Mouse (Mus musculus) monocyte, adult 5-6 weeks (primary cell): ENCODE results near the gene Xpot. TPM values are rescaled to one million over a fixed set of nuclear protein-coding genes. Genes with fewer than 3 reads are reported as not detected.

Experiments
- ATAC-seq: fragments of 153-309, 156-312 bp; replicated peaks from 2 replicates; pipeline ENCODE4 v1.8.0; 2017; ENCODE audit warnings: mild to moderate bottlenecking; ENCODE audit not compliant: low TSS enrichment, insufficient number of reproducible peaks, severe bottlenecking, poor library complexity, low FRiP score
- total RNA-seq: library from RNA; stranded (forward); fragments of 200-1000, 200-491, 200-594 nt; gene quantifications from 3 replicates; pipeline ENCODE4 v1.2.3, GENCODE M21; 2017

Gene Xpot
- total RNA-seq: 30.4 to 51.3 TPM (median 32.6 TPM) in 3 replicates

DNA sequence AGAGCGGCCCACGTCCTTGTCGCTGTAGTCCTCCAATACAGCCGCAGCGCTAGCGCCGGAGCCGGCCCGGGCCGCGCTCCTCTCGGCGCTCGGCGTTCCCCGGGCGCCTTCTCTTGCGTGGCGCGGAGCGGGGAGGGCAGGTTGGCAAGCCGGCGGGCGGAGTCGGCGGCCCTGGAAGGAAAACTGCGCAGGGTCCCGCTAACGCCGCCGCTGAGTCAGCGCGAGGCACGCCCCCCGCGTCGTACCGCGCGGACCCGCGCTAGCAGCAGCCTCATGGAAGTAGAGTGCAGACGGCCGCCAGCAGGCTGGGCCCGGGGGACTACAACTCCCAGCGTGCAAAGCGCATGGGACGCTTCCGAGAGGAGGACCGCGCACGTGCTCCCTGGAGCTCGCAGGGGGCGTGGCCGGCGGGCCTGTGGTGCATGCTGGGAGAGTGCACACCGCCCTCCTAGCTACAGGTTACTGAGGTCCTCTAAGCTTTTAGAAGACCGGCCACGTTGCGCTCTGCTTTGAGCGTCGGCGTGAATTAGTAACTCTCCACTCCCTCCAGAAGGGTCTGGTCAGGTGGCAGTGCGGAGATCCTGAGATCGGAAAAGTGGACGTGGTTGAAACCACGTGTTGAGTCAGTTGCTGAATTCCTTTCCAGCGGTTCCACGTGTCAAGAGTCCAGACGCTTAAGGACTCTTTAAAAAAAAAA, at the start of gene Xpot:
Xpot (minus strand) TSS at position 147 of the 697 bp plus-strand sequence.
- ATAC-seq: peak; percentile 96

DNA sequence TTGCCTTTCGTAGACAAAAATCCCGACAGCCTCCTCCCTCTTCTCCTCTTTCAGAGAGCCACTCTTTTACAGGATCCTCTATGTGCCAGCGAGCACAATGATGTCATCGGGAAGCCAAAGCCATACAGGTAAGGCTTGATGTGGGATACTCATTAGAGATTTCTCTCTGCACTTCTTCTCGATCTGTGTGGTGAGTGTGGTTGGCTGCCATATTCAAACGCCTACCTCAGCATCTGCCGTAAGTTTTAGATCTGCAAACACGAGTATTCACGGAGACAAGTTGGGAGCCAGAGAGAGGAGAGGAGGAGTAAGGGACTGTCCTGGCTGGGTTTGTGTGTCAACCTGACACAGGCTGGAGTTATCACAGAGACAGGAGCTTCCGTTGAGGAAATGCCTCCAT, 43.0 kb upstream of the Xpot start:
- no peak for ATAC-seq

DNA sequence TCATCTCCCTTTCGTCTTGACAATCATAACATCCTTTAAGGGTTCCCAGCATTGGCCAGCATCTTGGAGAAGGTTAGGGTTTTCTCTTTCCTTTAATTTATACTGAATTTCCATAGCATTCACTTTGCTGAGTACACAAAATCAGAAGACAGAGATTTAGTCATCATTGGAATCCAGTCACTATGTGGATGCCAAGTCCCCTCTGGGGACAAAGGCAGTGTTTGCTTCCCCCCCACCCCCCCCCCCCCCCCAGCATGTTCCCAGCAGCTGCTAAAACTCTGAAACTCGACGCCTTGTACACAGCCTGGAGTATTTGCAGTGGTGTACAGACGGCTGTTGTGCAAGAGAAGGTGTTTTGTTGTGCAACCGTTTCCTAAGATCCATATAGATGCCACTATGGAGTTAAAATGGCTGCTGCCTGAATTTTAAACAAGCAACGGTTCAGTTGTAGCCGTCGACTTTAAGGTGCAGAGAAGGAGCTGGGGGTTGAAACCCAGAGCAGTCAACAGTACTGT, 39.6 kb upstream of the Xpot start:
- no peak for ATAC-seq

DNA sequence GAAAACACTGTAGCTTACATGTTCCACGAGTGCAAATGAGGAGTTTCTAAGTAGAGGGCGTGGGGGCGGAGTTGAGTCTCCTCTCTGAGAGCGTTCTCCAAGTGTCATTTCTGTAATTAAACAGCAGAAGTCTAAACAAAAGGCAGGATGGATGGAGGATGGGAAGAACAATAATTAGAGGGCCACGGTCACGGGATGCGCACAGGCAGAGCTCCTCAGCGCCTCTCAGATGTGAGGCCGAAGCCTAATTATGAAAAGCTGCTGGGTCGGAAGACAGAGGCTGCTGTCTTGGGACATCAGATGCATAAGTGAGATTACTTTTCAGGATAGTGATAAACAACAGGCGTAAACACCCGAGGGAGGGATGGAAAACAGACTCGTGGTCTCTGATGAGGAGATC, 37.5 kb upstream of the Xpot start:
- ATAC-seq: no peak

DNA sequence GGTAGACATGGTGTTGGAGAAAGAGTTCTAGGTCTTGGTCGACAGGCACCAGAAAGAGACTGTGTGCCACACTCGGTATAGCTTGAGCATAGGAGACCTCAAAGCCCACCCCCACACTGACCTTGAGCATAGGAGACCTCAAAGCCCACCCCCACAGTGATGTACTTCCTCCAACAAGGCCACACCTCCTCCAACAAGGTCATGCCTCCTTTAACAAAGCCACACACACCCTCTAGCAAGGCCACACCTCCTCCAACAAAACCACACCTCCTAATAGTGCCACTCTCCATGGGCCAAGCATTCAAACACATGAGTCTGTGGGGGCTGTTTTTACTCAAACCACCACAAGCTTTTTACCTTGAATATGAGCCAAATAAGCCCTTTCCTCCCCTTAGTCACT, 36.6 kb upstream of the Xpot start:
- no peak for ATAC-seq

DNA sequence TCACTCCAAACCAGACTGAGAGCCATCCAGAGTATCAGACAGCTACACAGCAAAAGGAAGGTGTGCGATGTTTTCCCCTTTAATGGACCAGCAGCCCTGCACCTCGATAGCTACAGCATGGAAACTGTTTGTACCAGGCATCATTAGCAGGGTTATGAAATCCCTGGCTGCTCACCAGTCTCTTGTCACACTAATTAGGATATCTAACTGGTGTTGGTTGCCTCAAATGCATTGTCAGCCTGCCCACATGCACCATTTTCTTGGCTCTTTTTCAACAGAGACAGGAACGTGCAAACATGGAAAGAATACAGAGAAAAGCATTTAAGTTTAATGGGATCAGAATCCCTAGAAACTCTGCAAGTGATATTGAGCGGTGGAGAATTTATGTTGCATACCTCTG, 29.8 kb upstream of the Xpot start:
- ATAC-seq: no peak

DNA sequence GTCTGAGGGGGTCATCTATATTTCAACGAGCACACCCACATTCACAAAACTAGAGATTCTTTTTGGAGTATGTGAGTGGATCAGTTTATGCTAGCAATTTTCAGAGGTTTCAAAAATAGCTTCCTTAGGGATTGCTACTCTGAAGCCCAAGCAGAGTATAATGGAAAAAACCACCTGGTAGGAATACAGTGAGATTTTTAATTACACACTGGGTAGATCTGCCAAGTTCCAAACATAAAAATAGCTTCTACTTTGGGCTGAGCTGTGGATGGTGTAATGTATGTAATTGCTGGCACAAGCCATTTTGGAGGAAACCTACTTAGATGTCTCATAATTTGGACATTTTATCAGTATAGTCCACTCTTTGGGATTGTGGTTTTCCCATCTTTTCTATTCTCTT, 26.9 kb upstream of the Xpot start:
- no peak for ATAC-seq

DNA sequence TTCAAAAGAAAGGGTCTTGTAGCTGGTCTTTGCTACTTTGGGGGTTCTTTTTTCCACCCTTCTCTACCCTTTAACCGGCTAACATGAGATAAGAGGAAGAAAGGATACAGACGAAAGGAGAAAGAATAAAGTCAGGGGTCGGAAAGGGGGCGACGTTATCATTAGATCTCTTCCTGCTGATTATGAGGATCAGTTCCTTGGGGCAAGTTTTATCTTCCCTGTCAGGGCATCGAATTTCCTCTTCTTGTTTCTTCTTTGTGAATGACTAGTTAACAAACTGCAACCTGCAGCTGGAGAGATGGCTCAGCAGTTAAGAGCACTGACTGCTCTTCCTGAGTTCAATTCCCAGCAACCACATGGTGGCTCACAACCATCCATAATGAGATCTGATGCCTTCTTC, 20.2 kb upstream of the Xpot start:
- no peak for ATAC-seq

DNA sequence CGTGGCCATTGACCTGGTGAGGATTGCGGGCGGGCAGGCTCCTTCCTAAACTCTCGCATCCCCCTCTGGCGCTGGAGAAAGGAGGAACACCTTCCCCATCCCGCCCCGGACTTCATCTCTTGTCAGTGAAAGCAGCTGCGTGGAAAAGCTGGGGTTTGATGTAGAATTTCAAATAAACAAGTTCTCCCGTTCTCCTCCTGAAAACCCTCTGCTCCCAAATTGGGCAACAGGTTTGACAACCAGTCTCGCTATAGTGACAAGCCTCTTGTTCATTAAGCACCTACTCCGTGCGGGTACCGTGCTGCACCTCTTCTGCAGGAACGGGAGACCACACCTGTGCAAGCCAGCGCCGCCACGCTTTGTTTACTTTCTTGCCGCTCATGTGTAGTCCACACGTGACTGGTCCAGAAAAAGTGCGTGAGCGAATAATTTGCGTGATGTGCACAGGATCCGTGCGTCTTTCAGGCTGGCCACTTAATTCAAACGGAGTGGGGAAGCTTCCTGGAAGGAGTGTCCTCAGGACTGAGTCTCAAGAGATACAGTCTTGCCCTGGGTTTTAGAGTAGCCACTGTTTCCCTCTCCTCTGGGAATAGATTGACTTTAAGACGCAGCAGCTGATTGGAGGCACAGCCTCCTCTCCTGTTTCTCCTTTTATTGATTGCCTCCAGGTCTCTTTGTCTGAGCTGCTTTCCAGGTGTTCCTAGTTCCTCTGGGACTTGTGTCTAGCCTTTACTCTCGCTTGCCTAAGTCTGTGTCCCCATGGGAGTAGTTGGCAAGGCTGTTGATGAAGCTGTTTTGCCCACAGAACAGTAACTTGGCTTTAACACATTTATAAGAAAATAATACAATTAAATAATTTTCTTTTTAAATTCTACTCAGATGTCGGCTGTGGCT, 16.2 kb upstream of the Xpot start:
- ATAC-seq: no peak

DNA sequence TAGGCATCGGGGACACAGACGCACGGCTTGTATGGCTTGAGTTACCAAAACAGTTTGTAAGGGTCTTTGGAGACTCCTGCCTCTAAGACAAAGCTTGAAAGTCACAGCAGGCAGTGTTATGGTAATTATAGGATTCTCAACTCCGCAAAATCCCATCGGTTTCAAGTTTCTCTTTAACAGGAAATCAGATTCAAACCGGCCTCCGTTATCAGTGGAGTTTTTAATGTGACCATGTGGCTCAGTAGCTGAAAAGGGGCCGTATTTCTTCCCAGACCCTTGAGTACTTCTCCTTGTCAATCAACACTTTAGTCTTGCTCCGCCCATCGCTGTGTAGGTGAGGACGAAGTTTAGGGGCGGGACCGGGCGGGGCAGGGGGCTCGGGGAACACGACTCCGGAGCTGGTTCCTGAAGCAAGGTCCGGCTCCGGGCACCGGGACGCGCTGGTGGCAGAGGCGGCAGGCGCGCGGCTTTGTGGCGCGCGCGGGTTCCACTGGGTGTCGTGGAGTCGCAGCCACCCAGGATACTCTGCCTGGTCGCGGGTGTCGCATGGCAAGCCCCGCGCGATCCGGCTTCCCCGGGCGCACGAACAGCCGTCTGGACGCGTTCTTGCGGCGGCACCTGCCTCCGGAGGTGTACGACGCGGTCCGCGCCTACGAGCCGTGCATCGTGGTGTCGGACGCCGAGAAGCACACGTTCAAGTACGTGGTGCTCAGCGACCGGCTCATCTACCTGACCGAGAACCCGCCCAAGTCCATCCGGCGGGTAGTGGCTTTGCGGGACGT, 15.3 kb upstream of the Xpot start, which contains the start of gene D930020B18Rik:
D930020B18Rik (plus strand) TSS at position 317 of the 782 bp plus-strand sequence.
- no peak for ATAC-seq

DNA sequence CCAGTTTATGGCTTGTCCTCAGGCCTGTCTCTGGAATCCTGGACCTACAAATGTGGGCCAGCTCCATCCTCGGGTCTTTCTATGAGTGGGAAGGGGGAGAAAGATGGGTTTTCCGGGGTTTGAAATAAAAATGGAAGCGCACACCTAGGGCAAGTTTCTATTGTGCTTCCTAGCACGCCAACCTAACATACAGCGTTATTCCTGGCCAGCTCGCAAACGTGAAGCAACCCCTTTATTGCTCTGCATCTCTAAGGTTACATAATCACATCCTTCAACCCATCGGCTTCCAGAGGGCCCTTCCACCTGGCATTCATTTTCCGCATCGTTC, 14.8 kb upstream of the Xpot start:
- ATAC-seq: no peak

DNA sequence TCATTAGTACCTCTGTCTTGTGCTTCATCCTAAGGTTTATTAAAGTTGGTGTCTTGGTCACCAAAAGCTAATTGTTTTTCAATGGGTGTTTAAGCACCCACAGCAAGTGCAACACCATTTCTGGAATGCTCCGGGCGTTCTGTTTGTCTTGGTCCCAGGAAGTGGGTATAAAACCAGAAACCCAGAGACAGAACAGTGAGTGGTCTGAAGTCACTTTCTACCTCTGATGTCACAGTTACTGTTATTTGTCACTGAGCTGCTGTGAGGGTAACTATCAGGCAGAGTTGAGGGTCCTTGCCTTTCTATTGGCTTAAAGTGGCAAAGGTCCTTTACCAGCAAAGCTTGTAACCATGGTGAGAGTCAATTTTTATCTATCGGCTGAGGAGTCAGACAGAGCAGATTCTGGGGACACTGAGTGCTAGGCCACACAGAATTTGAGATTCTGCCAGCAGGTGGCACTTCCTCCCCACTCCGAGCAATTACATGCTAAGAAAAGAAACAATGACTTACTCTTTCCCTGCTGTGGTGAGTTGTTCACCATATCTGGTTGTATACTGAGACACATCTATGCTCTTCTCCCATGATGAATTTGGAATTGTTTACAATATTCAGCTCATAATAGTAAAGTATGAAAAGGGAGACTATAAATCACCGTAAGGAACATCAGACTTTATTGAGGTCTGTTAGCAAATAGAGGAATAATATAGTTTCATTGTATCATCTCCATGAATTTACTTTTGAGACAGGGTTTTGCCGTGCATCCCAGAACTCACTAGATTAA, 14.2 kb upstream of the Xpot start:
- no peak; the same call in 1 of the 2 replicates for ATAC-seq

DNA sequence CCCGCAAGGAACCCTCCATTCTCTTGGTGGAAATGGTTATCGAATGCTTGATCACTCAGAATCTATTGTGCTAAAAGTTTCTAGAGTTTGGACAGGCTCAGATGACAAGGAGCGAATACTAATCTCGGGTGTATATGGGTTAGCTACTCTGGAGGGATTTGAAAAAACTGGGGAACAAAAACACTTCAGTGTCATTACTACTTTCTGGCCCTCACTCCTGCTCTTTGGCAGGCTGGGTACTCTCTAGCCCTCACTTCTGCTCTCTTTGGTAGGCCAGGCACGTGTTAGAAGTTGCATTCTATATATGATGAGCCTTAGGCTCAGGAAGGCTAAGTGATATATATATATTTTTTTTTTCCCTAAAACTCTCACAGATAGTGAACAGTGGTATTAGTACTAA, 13.4 kb upstream of the Xpot start:
- no peak for ATAC-seq

DNA sequence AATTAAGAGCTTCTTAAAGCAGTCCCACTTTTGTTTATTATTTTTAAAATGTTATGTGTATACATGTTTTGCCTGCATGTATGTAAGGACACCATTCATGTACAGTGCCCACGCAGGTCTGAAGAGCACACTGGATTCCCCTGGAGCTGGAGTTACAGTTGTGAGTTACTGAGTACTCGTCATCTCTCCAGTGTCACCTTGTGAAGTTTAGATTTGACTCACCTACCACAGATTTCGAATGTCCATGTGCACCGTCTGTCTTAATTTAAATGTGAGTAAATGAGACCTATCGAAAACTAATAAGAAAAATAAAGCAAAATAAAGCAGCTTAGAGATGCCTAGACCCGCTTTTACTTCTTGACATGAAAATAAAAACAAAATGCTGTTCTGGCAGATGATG, 10.1 kb upstream of the Xpot start:
- no peak for ATAC-seq

DNA sequence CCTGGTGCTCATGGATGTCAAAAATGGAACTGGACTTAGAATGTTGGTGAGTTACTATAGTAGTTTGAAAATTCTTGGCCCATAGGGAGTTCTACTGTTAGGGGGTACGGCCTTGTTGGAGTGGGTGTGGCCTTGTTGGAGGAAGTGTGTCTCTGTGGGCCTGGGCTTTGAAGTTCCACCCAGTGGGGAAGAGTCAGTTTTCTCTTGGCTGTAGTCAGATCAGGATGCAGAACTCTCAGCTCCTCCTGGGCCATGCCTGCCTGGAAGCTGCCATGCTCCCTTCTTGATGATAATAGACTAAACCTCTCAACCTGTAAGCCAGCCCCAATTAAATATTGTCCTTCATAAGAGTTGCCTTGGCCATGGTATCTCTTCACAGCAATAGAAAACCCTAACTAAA, 8.0 kb upstream of the Xpot start:
- ATAC-seq: no peak

DNA sequence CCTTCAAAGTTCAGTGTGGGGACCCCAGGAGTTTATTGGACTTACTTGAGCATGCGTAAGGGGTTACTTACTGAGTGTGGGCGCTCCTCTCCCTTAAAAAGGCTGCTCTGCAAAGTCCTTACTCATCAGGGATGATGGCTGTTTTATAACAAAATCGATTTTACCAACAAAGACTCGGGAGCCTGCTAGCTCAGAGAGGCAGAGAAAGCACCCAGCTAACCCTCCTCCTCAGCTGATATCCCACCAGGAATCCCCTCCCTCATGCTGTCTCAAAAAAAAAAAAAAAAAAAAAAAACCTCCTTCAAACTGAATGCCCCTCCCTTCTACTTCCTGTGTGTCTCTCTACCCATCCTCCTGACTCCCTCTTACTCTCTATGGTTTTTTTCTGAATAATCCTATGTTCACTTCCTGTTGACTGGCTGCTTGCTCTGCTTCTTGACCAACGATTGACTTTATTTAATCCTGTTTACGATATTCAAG, 2.5 kb upstream of the Xpot start:
- no peak for ATAC-seq

DNA sequence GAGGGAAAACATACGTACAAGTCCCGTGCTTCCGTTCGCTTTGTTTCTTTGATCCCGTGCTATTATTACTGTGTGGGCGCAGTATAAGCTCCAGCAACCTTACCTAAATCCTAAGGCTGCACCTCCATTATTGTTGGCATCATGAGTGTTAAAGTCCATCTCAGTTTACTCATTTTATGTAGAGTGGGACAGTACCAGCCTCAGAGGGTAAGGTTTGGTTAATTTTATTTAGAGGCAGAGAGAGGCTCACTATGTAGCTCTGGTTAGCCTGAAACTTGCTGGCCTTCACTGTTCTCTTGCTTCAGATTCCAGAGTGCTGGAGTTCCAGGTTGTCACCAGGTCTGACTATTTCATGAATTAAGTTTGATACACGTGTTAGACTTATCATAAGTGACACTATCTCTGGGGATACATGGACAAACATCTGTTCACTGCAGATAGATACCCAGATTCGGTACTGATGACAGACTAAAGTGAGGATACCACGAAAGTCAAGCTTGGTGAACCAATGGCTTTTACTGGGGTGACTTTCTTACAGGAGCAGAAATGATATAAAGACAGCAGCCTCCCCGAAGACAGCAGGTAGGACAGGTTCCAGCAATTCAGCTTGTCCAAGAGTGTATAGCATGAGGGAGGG, 1.2 kb upstream of the Xpot start:
- ATAC-seq: no peak
